Mouse (Mus musculus) spleen, adult 2 months (tissue): ENCODE data around the gene Cntnap5a.
"Not testable (repeated sequence)": the region's sequence is repeated elsewhere in the genome, so short reads cannot be mapped to it uniquely, and the experiment has no call there.

Source experiments
- CTCF ChIP-seq: fragments of 200-500 bp; IDR thresholded peaks from 2 replicates; pipeline ENCODE4 v1.5.1; 2011; ENCODE audit warnings: mild to moderate bottlenecking, inconsistent platforms; ENCODE audit not compliant: insufficient read depth, insufficient read length, insufficient replicate concordance; ENCODE audit errors: extremely low read depth
- POLR2A ChIP-seq: fragments of 200-500 bp; IDR thresholded peaks from 2 replicates; pipeline ENCODE4 v1.6.1; 2011; ENCODE audit warnings: low read depth, low read length, inconsistent platforms

DNA sequence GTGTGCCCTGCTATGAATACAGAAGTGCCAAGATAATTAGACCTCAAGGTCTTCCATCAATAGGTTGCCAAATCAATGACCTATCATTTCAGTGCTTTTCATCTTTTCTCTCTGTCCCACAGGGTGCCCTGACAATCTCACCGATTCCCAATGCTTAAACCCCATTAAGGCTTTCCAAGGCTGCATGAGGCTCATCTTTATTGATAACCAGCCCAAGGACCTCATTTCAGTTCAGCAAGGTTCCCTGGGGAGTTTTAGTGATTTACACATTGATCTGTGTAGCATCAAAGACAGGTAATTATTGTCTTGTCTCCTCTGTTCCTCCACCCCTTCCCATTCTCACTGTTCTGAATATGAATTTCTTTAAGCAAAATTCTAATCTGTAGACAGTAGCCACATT is 503.6 kb downstream of the Cntnap5a start:
- TF ChIP-seq POLR2A, CTCF: not testable (repeated sequence)
